Mouse (Mus musculus) myocyte (in vitro differentiated cells): Measurements from ENCODE around the gene Stpg4. TPM values are rescaled to one million over a fixed set of nuclear protein-coding genes. Genes with fewer than 3 reads are reported as not detected.

Experiments used
- H3K27me3 ChIP-seq: one replicate; pipeline ENCODE4 v1.6.1; 2011; ENCODE audit not compliant: control insufficient read depth, insufficient read depth, insufficient read length
- H3K36me3 ChIP-seq: one replicate; pipeline ENCODE4 v1.6.1; 2011; ENCODE audit not compliant: control insufficient read depth, insufficient read depth
- H3K4me2 ChIP-seq: one replicate; pipeline ENCODE4 v1.6.1; 2011; ENCODE audit warnings: low read depth, control low read depth
- H3K4me3 ChIP-seq: one replicate; pipeline ENCODE4 v1.5.1; 2011; ENCODE audit warnings: mild to moderate bottlenecking, control low read depth, moderate library complexity
- H3K79me2 ChIP-seq: one replicate; pipeline ENCODE4 v1.6.1; 2011; ENCODE audit not compliant: control insufficient read depth, insufficient read depth
- H3ac ChIP-seq: one replicate; pipeline ENCODE4 v1.6.1; 2011; ENCODE audit not compliant: control insufficient read depth, insufficient read length
- CEBPB ChIP-seq: IDR thresholded peaks from 2 replicates; pipeline ENCODE4 v1.6.1; 2011; ENCODE audit warnings: mild to moderate bottlenecking, moderate library complexity; ENCODE audit not compliant: poor library complexity, insufficient read depth, severe bottlenecking
- E2F4 ChIP-seq: IDR thresholded peaks from one replicate; pipeline ENCODE4 v1.6.1; 2011; ENCODE audit warnings: mild to moderate bottlenecking, control low read depth, moderate library complexity; ENCODE audit not compliant: insufficient read depth
- MAX ChIP-seq: IDR thresholded peaks from one replicate; pipeline ENCODE4 v1.6.1; 2011; ENCODE audit warnings: low read depth, mild to moderate bottlenecking, control low read depth
- MYOD1 ChIP-seq, 3 experiments: IDR thresholded peaks; one replicate each; pipeline ENCODE4 v1.6.1; 2011; ENCODE audit warnings: control low read depth in 2 of 3, low read depth in 2 of 3, mild to moderate bottlenecking in 2 of 3, moderate library complexity in 1 of 3; ENCODE audit not compliant: insufficient read length in 2 of 3, control insufficient read depth in 1 of 3
- MYOG ChIP-seq, 3 experiments: IDR thresholded peaks; one replicate each; pipeline ENCODE4 v1.6.1; 2011; ENCODE audit warnings: control low read depth in 2 of 3, low read depth in 2 of 3, mild to moderate bottlenecking in 2 of 3; ENCODE audit not compliant: insufficient read length in 2 of 3, control insufficient read depth in 1 of 3, insufficient read depth in 1 of 3
- POLR2A ChIP-seq: IDR thresholded peaks from one replicate; pipeline ENCODE4 v1.6.1; 2011; ENCODE audit warnings: low read depth, mild to moderate bottlenecking, control low read depth, moderate library complexity; ENCODE audit not compliant: insufficient read length
- POLR2AphosphoS2 ChIP-seq: IDR thresholded peaks from one replicate; pipeline ENCODE4 v1.6.1; 2011; ENCODE audit warnings: low read depth, control low read depth; ENCODE audit not compliant: insufficient read length
- REST ChIP-seq: IDR thresholded peaks from one replicate; pipeline ENCODE4 v1.6.1; 2011; ENCODE audit warnings: mild to moderate bottlenecking, control low read depth, moderate library complexity; ENCODE audit not compliant: insufficient read depth, insufficient read length
- SRF ChIP-seq: IDR thresholded peaks from one replicate; pipeline ENCODE4 v1.6.1; 2011; ENCODE audit warnings: low read depth; ENCODE audit not compliant: control insufficient read depth, insufficient read length
- TCF12 ChIP-seq: IDR thresholded peaks from one replicate; pipeline ENCODE4 v1.6.1; 2011; ENCODE audit warnings: mild to moderate bottlenecking, control low read depth; ENCODE audit not compliant: poor library complexity, insufficient read depth, severe bottlenecking
- TCF3 ChIP-seq: IDR thresholded peaks from one replicate; pipeline ENCODE4 v1.6.1; 2011; ENCODE audit warnings: low read depth, control low read depth; ENCODE audit not compliant: insufficient read length
- USF1 ChIP-seq: IDR thresholded peaks from one replicate; pipeline ENCODE4 v1.6.1; 2011; ENCODE audit warnings: low read depth, mild to moderate bottlenecking, control low read depth, moderate library complexity
- polyA plus RNA-seq: library from polyadenylated mRNA; unstranded; fragments of >200 nt; fragmentation: generic; extraction: Trizol; gene quantifications from one replicate; pipeline ENCODE4 v1.2.1, GENCODE M21; 2012; ENCODE audit warnings: missing spikeins

Gene Stpg4
- polyA plus RNA-seq, 1 experiment: not detected

GRCm38 (mm10) chr17:87468616-87469015, 41.1 kb upstream of the Stpg4 start:
- no peak overlapping the region for H3ac ChIP-seq
- no peak overlapping the region for H3K4me2 ChIP-seq
- H3K27me3 ChIP-seq: no peaks in the 10 kb centered on the region
- H3K4me3 ChIP-seq: no peak overlapping the region
- no peaks in the 10 kb centered on the region for H3K36me3 ChIP-seq
- H3K79me2 ChIP-seq: no peaks in the 10 kb centered on the region
- TF ChIP-seq TCF12: no peak

- no peak overlapping the region for H3ac ChIP-seq
- H3K79me2 ChIP-seq: no peaks in the 10 kb centered on the region
- H3K4me3 ChIP-seq: no peak overlapping the region
- H3K36me3 ChIP-seq: no peaks in the 10 kb centered on the region
- no peak overlapping the region for H3K4me2 ChIP-seq
- TF ChIP-seq REST (no peak), SRF (no peak), MYOG (IDR thresholded peaks at IDR 0.05; ENCODE audit: control insufficient read depth in 1 of 3, insufficient read depth in 1 of 3, insufficient read length in 2 of 3, low read depth in 2 of 3) (no peak), POLR2A (no peak), E2F4 (no peak), MYOD1 (IDR thresholded peaks at IDR 0.05; ENCODE audit: control insufficient read depth in 1 of 3, insufficient read length in 2 of 3, low read depth in 2 of 3) (no peak), POLR2AphosphoS2 (no peak), USF1 (no peak), MAX (no peak)
- no peaks in the 10 kb centered on the region for H3K27me3 ChIP-seq
These were observed 34.0 kb upstream of the Stpg4 start for GRCm38 (mm10) chr17:87461499-87461896.

GRCm38 (mm10) chr17:87460669-87461498, 33.3 kb upstream of the Stpg4 start:
- Histone ChIP-seq H3K27me3 (no peaks in the 10 kb centered on the region), H3K4me3 (no peak overlapping the region)

DNA sequence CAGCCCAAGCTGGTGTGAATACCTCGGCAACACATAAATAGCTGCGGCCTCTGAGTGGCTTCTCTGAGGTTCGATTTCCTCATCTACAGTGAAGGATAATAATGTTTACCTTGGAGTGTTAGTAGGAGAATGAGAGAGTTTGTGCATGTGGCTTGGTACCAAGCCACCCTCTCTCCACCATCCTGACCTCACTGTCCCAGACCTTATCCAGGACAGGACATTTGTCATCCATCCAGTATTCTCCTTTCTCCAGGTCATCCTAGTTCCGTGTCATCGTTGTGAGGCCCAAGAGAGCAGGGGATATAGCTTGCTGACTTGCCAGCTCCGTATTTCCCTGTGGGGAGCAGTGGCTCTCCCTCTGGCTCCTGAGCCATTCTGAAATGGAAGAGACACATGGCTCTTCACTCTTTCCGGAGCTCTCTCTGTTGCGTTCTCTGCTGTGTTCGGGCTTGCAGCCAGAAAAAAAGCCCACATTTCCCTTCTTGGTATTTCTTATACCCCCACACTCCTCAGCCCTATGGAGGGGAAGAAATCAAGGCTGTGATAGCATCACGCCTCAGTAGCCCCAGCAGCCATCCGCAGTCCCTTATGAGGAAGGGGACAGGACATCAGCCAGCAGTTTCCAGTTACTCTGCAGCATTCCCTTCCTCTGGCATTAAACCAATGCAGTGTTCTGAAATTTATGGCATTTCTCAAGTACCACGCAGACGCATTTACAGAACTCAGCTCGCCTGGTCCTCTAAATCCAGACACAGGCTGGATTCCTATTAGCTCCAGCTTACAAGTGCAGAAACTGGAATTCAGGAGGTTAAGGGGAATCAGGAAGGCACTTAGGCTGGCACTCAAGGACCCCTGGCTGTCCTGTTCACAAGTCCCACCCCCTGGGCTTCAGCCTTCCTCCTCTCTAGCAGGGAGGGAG, 32.5 kb upstream of the Stpg4 start:
- TF ChIP-seq MYOD1 (IDR thresholded peaks at IDR 0.05; ENCODE audit: control insufficient read depth in 1 of 3, insufficient read length in 2 of 3, low read depth in 2 of 3) (peak in 1 of 3 experiments; percentile 0), MYOG (IDR thresholded peaks at IDR 0.05; ENCODE audit: control insufficient read depth in 1 of 3, insufficient read depth in 1 of 3, insufficient read length in 2 of 3, low read depth in 2 of 3) (no peak)
- Histone ChIP-seq H3ac (no peak overlapping the region), H3K79me2 (no peaks in the 10 kb centered on the region), H3K36me3 (no peaks in the 10 kb centered on the region), H3K27me3 (no peaks in the 10 kb centered on the region), H3K4me3 (no peak overlapping the region), H3K4me2 (peak overlapping the region; percentile 73)

More at GRCm38 (mm10) chr17:87460669-87461498, 33.3 kb upstream of the Stpg4 start:
- Histone ChIP-seq H3K36me3 (no peaks in the 10 kb centered on the region), H3K4me2 (peak overlapping the region; percentile 73), H3ac (no peak overlapping the region), H3K79me2 (no peaks in the 10 kb centered on the region)
- TF ChIP-seq MYOD1 (IDR thresholded peaks at IDR 0.05; ENCODE audit: control insufficient read depth in 1 of 3, insufficient read length in 2 of 3, low read depth in 2 of 3): no peak
- no peak for TF ChIP-seq MYOG (IDR thresholded peaks at IDR 0.05; ENCODE audit: control insufficient read depth in 1 of 3, insufficient read depth in 1 of 3, insufficient read length in 2 of 3, low read depth in 2 of 3)
- no peak for TF ChIP-seq CEBPB
- TF ChIP-seq POLR2AphosphoS2: no peak
- TF ChIP-seq MAX: no peak
- no peak for TF ChIP-seq SRF
- no peak for TF ChIP-seq E2F4
- no peak for TF ChIP-seq POLR2A
- no peak for TF ChIP-seq REST
- TF ChIP-seq TCF3: no peak

- Histone ChIP-seq H3K4me2 (peak overlapping the region; percentile 73), H3K4me3 (no peak overlapping the region), H3K79me2 (no peaks in the 10 kb centered on the region), H3K36me3 (no peaks in the 10 kb centered on the region), H3K27me3 (no peaks in the 10 kb centered on the region), H3ac (no peak overlapping the region)
- TF ChIP-seq USF1 (no peak), REST (no peak), POLR2AphosphoS2 (peak; percentile 43), E2F4 (no peak), TCF12 (no peak), SRF (no peak), MAX (no peak), POLR2A (peak; percentile 63), MYOD1 (IDR thresholded peaks at IDR 0.05; ENCODE audit: control insufficient read depth in 1 of 3, insufficient read length in 2 of 3, low read depth in 2 of 3) (peak in 1 of 3 experiments; percentile 1)
These were observed 31.6 kb upstream of the Stpg4 start for GRCm38 (mm10) chr17:87458911-87459749.
